In the genomic region with DNA sequence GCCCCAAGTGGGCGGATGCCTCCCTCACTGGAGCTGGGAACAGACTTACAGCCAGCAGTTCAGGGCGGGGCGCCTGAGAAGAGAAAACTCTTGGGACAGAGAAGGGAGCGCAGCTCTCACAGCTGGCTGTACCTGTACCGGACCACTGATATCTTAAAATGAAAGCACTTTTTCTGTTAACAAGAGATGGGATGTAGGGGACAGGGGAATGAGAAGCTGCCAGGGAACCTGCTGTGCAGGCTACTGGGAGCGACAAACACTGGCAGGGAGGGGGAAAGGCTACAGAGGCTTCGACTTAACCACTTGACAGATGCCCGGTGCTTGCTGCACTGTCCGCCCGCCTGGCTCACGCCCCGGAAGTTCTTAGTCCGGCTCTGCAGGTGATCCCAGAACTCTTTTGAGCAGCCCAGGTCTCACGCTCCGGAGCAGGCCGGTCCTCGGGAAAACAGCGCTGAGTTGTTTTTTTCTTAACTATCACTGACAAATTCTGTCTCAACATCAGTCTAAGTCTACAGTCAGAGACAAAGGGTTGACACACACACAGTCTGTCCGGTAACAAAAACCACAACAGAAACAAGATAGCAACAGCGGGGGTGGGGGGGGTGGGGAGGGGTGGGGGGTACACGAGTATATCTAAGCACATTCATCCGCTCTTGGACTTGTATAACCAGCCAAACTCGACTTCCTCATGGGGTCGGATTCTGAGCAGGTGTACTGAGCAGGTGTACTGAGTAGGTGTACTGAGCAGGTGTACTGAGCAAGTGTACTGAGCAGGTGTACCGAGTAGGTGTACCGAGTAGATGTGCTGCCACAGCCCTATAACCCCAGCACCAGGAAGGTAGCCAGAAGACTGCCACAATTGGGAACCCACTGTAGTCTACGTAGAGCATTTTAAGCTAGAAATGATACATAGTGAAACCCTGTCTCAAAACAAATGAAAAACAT, we compare ENCODE assay signal across 8 mouse cellular contexts. TPM values are rescaled to one million over a fixed set of nuclear protein-coding genes. Genes with fewer than 3 reads are reported as not detected.
DNase-seq lines count a peak whose midpoint lies in the region; TF ChIP-seq lines count a peak whose summit lies in the region.

No protein-coding gene starts in this region.

- TF ChIP-seq CTCF in E14TG2a.4 (conservative IDR thresholded peaks at IDR 0.05; ENCODE audit: low read length) = no peak
- TF ChIP-seq CTCF in lung, adult 2 months (IDR thresholded peaks at IDR 0.05; ENCODE audit: insufficient read depth, low read length) = no peak

- WGBS in hindbrain, embryonic 10.5 days = 21% methylated on average over 27 of the region's 27 CpGs
- 18% methylated on average over 27 of the region's 27 CpGs for WGBS in lung, adult 2 months

- H3K9me3 ChIP-seq in E14TG2a.4 (ENCODE audit: low read length) = no peaks in the 10 kb centered on the region
- no peaks in the 10 kb centered on the region for H3K9me3 ChIP-seq in hindbrain, embryonic 10.5 days

- peak overlapping the region; percentile 69 for H3K4me3 ChIP-seq in E14TG2a.4 (replicated peaks; ENCODE audit: low read length)
- peak overlapping the region; percentile 40 for H3K4me3 ChIP-seq in hindbrain, embryonic 10.5 days
- H3K4me3 ChIP-seq in lung, adult 2 months (replicated peaks; ENCODE audit: extremely low read depth, low read depth, low read length) = no peak overlapping the region

- H3K4me1 ChIP-seq in E14TG2a.4 (replicated peaks; ENCODE audit: low read depth, low read length) = peaks cover 56% of the 10 kb centered on the region
- H3K4me1 ChIP-seq in hindbrain, embryonic 10.5 days (replicated peaks) = peaks cover 37% of the 10 kb centered on the region
- H3K4me1 ChIP-seq in lung, adult 2 months (ENCODE audit: control insufficient read depth, insufficient read depth, low read length) = peaks cover 6% of the 10 kb centered on the region

- peak; percentile 29 for DNase-seq in embryo, embryonic 10.5 days (ENCODE audit: low spot score)
- peak; percentile 29 for DNase-seq in hindbrain, embryonic 10.5 days (ENCODE audit: low spot score)
- DNase-seq in lung, adult 2 months = peak; percentile 46
- peak; percentile 47 to 59 for DNase-seq in spleen, adult 18-20 months
- no peak for DNase-seq in gastrocnemius, adult 18-20 months (ENCODE audit: low spot score)
- no peak for DNase-seq in layer of hippocampus, adult 9-11 months
- DNase-seq in frontal cortex, postnatal 36 days (ENCODE audit: low spot score in 2 of 2) = no peak

- no peaks in the 10 kb centered on the region for H3K27me3 ChIP-seq in E14TG2a.4 (ENCODE audit: insufficient read depth, low read length)
- H3K27me3 ChIP-seq in hindbrain, embryonic 10.5 days (ENCODE audit: insufficient read depth, poor library complexity, severe bottlenecking) = no peaks in the 10 kb centered on the region

- peak overlapping the region; percentile 75 for H3K27ac ChIP-seq in hindbrain, embryonic 10.5 days

- H3K36me3 ChIP-seq in E14TG2a.4 (ENCODE audit: insufficient read depth, low read length) = peaks cover 21% of the 10 kb centered on the region
- H3K36me3 ChIP-seq in hindbrain, embryonic 10.5 days = no peaks in the 10 kb centered on the region

- no peak for TF ChIP-seq POLR2A in lung, adult 2 months (IDR thresholded peaks at IDR 0.05; ENCODE audit: borderline replicate concordance, extremely low read depth, low read depth, low read length)

RNA-seq across cellular contexts. Expression of gene AI467606, which starts 2.0 kb away (rescaled TPM):
- 0.80 and 0.81 TPM in 2 replicates for polyA plus RNA-seq in hindbrain, embryonic 10.5 days (2016; fragmentation: Nextera tagmentation; extraction: Ambion mirVana)
- polyA plus RNA-seq in lung, adult 2 months (2012; rRNA removed) = 45.0 and 49.9 TPM in 2 replicates
- under 1 TPM; 0.50 to 0.93 TPM for total RNA-seq in gastrocnemius, adult 18-20 months (2021)

RNA-seq across cellular contexts. Expression of gene Zg16, which starts 2.0 kb away (rescaled TPM):
- polyA plus RNA-seq in hindbrain, embryonic 10.5 days (2016; fragmentation: Nextera tagmentation; extraction: Ambion mirVana) = not detected in 2 replicates
- 0.37 and 19.0 TPM in 2 replicates for polyA plus RNA-seq in lung, adult 2 months (2012; rRNA removed)
- total RNA-seq in gastrocnemius, adult 18-20 months (2021) = not detected

RNA-seq across cellular contexts. Expression of gene Qprt, which starts 32.9 kb away (rescaled TPM):
- polyA plus RNA-seq in hindbrain, embryonic 10.5 days (2016; fragmentation: Nextera tagmentation; extraction: Ambion mirVana) = 2.6 and 4.9 TPM in 2 replicates
- polyA plus RNA-seq in lung, adult 2 months (2012; rRNA removed) = 0.57 and 0.93 TPM in 2 replicates
- under 1 TPM; 0.37 to 0.55 TPM for total RNA-seq in gastrocnemius, adult 18-20 months (2021)

RNA-seq across cellular contexts. Expression of gene Kif22, which starts 46.9 kb away (rescaled TPM):
- polyA plus RNA-seq in hindbrain, embryonic 10.5 days (2016; fragmentation: Nextera tagmentation; extraction: Ambion mirVana) = 161 and 193 TPM in 2 replicates
- polyA plus RNA-seq in lung, adult 2 months (2012; rRNA removed) = 0.78 and 1.3 TPM in 2 replicates
- total RNA-seq in gastrocnemius, adult 18-20 months (2021) = 1 to 10 TPM; 1.2 to 1.7 TPM

RNA-seq across cellular contexts. Expression of gene Spn, which starts 48.5 kb away (rescaled TPM):
- polyA plus RNA-seq in hindbrain, embryonic 10.5 days (2016; fragmentation: Nextera tagmentation; extraction: Ambion mirVana) = not detected in 2 replicates
- polyA plus RNA-seq in lung, adult 2 months (2012; rRNA removed) = 11.8 and 13.2 TPM in 2 replicates
- under 1 TPM; 0.07 to 0.14 TPM for total RNA-seq in gastrocnemius, adult 18-20 months (2021)

Comparison
In these comparisons a context has a peak if more than half of its experiments do, and no peak if none do; other contexts are left out.
1. DNase-seq: peak in embryo, embryonic 10.5 days (single experiment), hindbrain, embryonic 10.5 days (single experiment), lung, adult 2 months (single experiment) and spleen, adult 18-20 months (2 of 2); none in gastrocnemius, adult 18-20 months (single experiment), layer of hippocampus, adult 9-11 months (single experiment) and frontal cortex, postnatal 36 days (0 of 2).
2. RNA of gene AI467606, which starts 2.0 kb away (polyA plus RNA-seq): 45.0 to 49.9 TPM in lung, adult 2 months; 0.80 to 0.81 TPM in hindbrain, embryonic 10.5 days; every median in the first group is over 10 times any median in the second.